Mouse (Mus musculus): ENCODE results near the gene Dner. TPM values are rescaled to one million over a fixed set of nuclear protein-coding genes. Genes with fewer than 3 reads are reported as not detected.

Gene Dner
- polyA plus RNA-seq, 1 experiment: not detected

- Histone ChIP-seq H3K4me3 (replicated peaks) (no peak overlapping the region), H3K9me3 (peaks cover 25% of the 10 kb centered on the region), H3K4me1 (no peaks in the 10 kb centered on the region), H3K27me3 (replicated peaks) (no peaks in the 10 kb centered on the region), H3K36me3 (replicated peaks; ENCODE audit: low read length) (no peaks in the 10 kb centered on the region)
- TF ChIP-seq GATA1 (IDR thresholded peaks at IDR 0.05; ENCODE audit: borderline replicate concordance, low read length) (no peak), FLI1 (IDR thresholded peaks at IDR 0.05; ENCODE audit: low read length) (no peak)
Observed at GRCm38 (mm10) chr1:84556546-84557511, 139.2 kb downstream of the Dner start.

DNA sequence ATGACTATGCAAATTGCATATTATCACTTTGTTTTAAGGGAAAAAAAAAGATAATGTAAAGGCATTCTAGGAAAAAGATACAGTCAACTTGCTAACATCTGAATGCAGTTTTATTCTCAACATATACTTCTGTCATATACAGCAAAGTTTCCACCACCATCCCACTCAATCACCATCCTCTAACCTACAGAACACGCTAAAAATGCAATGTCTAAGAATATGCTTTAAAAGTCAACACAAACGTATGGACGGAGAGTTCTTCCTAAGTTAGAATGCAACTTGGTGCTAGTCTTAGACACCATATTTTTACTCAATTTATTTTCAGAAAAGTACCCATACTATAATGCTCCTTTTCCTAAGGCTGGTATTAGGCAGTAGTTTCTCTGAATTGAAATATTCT lies 144.0 kb downstream of the Dner start:
- Histone ChIP-seq H3K4me3 (replicated peaks) (no peak overlapping the region), H3K9me3 (peaks cover 14% of the 10 kb centered on the region), H3K27me3 (replicated peaks) (no peaks in the 10 kb centered on the region), H3K36me3 (replicated peaks; ENCODE audit: low read length) (no peaks in the 10 kb centered on the region), H3K4me1 (no peaks in the 10 kb centered on the region)
- TF ChIP-seq GATA1 (IDR thresholded peaks at IDR 0.05; ENCODE audit: borderline replicate concordance, low read length) (no peak), FLI1 (IDR thresholded peaks at IDR 0.05; ENCODE audit: low read length) (no peak)

DNA sequence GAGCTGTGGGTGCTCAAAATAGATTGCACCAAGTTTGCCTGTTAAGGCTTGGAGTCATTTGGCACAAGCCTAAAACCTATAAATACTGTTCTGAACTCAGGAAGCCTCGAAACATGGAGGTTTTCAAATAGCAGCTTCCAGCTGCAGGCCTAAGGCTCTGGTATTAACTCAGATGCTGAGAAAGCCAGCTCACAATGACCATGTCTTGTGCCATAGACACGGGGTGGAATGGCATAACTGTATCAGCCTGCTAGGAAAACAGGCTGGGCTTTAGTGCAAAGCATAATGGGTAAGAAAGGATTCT lies 146.0 kb downstream of the Dner start:
- Histone ChIP-seq H3K4me1 (no peaks in the 10 kb centered on the region), H3K27me3 (replicated peaks) (no peaks in the 10 kb centered on the region), H3K36me3 (replicated peaks; ENCODE audit: low read length) (no peaks in the 10 kb centered on the region), H3K4me3 (replicated peaks) (no peak overlapping the region), H3K9me3 (peaks cover 12% of the 10 kb centered on the region; the same call in 1 of the 2 replicates)
- no peak for TF ChIP-seq GATA1 (IDR thresholded peaks at IDR 0.05; ENCODE audit: borderline replicate concordance, low read length)
- TF ChIP-seq FLI1 (IDR thresholded peaks at IDR 0.05; ENCODE audit: low read length): no peak

DNA sequence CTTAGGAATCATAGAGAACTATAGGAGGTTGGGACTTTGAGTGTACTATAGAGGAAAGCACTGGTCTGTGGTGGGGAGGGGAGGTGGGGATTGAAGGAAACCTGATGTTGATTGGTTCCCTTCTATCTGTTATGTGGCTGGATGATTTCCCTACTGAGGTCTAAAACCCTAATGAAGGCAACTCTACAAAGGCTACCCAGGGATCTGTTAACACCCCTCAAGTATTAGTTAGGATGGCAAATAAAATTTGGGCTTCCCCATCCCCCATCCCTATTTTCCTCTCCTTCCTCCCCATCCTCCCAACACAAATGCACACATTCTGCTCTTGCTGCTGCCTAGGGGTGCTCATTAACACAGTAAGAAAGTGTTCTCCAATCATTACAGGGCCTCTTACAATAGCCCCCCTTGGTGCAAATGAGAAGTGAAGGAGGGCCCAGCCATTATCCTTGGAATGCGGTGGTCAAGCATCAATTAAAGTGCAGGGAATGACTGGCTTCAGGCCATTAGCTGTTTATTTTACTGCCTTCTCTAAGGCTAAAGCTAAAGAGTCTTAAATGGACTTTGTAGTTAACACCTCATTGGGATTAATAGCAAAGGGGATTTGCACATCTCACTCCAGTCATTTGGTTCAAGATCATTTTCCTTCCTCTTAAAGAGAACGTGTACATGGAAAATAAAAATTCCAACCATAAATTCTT lies 146.5 kb downstream of the Dner start:
- no peak for TF ChIP-seq FLI1 (IDR thresholded peaks at IDR 0.05; ENCODE audit: low read length)
- TF ChIP-seq GATA1 (IDR thresholded peaks at IDR 0.05; ENCODE audit: borderline replicate concordance, low read length): no peak
- no peaks in the 10 kb centered on the region for H3K4me1 ChIP-seq
- no peaks in the 10 kb centered on the region for H3K27me3 ChIP-seq (replicated peaks)
- peaks cover 10% of the 10 kb centered on the region; the same call in 1 of the 2 replicates for H3K9me3 ChIP-seq
- H3K36me3 ChIP-seq (replicated peaks; ENCODE audit: low read length): no peaks in the 10 kb centered on the region
- no peak overlapping the region for H3K4me3 ChIP-seq (replicated peaks)

DNA sequence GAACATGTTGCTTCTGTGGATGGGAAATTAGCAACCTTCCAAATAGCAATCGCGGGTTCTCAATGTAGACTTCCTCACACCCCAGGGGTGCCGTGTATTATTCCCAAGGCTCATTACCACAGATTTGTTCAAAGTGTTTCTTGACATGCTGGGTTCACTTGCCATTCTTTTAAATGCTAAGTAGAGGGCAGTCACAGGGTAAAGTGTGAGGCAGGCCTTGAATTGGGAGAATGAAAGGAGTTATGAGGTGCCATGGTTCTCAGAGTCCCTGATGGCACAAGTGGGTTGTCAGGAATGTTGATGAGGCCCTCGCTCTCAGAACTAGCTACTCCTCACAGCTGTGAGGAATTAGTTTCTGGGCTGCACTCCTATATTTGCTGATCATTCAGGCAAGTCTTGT lies 160.0 kb downstream of the Dner start:
- no peak overlapping the region for H3K4me3 ChIP-seq (replicated peaks)
- H3K9me3 ChIP-seq: peaks cover 21% of the 10 kb centered on the region
- H3K4me1 ChIP-seq: no peaks in the 10 kb centered on the region
- TF ChIP-seq GATA1 (IDR thresholded peaks at IDR 0.05; ENCODE audit: borderline replicate concordance, low read length) (no peak), FLI1 (IDR thresholded peaks at IDR 0.05; ENCODE audit: low read length) (no peak)
- no peaks in the 10 kb centered on the region for H3K36me3 ChIP-seq (replicated peaks; ENCODE audit: low read length)
- H3K27me3 ChIP-seq (replicated peaks): no peaks in the 10 kb centered on the region

- TF ChIP-seq GATA1 (IDR thresholded peaks at IDR 0.05; ENCODE audit: borderline replicate concordance, low read length) (no peak), FLI1 (IDR thresholded peaks at IDR 0.05; ENCODE audit: low read length) (no peak)
- Histone ChIP-seq H3K36me3 (replicated peaks; ENCODE audit: low read length) (no peaks in the 10 kb centered on the region), H3K4me1 (no peaks in the 10 kb centered on the region), H3K4me3 (replicated peaks) (no peak overlapping the region), H3K27me3 (replicated peaks) (no peaks in the 10 kb centered on the region), H3K9me3 (peaks cover 38% of the 10 kb centered on the region)
Observed at GRCm38 (mm10) chr1:84525514-84525913, 170.5 kb downstream of the Dner start.

- Histone ChIP-seq H3K27me3 (replicated peaks) (no peaks in the 10 kb centered on the region), H3K36me3 (replicated peaks; ENCODE audit: low read length) (no peaks in the 10 kb centered on the region), H3K9me3 (peaks cover 34% of the 10 kb centered on the region), H3K4me3 (replicated peaks) (no peak overlapping the region), H3K4me1 (no peaks in the 10 kb centered on the region)
- TF ChIP-seq FLI1 (IDR thresholded peaks at IDR 0.05; ENCODE audit: low read length) (no peak), GATA1 (IDR thresholded peaks at IDR 0.05; ENCODE audit: borderline replicate concordance, low read length) (no peak)
Observed at GRCm38 (mm10) chr1:84524413-84524812, 171.6 kb downstream of the Dner start.

- no peak for TF ChIP-seq GATA1 (IDR thresholded peaks at IDR 0.05; ENCODE audit: borderline replicate concordance, low read length)
- TF ChIP-seq FLI1 (IDR thresholded peaks at IDR 0.05; ENCODE audit: low read length): no peak
- H3K27me3 ChIP-seq (replicated peaks): no peaks in the 10 kb centered on the region
- no peaks in the 10 kb centered on the region for H3K36me3 ChIP-seq (replicated peaks; ENCODE audit: low read length)
- peaks cover 34% of the 10 kb centered on the region for H3K9me3 ChIP-seq
- no peak overlapping the region for H3K4me3 ChIP-seq (replicated peaks)
- no peaks in the 10 kb centered on the region for H3K4me1 ChIP-seq
Observed at GRCm38 (mm10) chr1:84522963-84523280, 173.1 kb downstream of the Dner start.

- Histone ChIP-seq H3K4me3 (replicated peaks) (no peak overlapping the region), H3K9me3 (peaks cover 31% of the 10 kb centered on the region), H3K4me1 (no peaks in the 10 kb centered on the region), H3K36me3 (replicated peaks; ENCODE audit: low read length) (no peaks in the 10 kb centered on the region), H3K27me3 (replicated peaks) (no peaks in the 10 kb centered on the region)
- TF ChIP-seq FLI1 (IDR thresholded peaks at IDR 0.05; ENCODE audit: low read length) (no peak), GATA1 (IDR thresholded peaks at IDR 0.05; ENCODE audit: borderline replicate concordance, low read length) (no peak)
Observed at GRCm38 (mm10) chr1:84522256-84522962, 173.6 kb downstream of the Dner start.

Data from megakaryocyte, embryonic 14.5 days (primary cell).